Mouse (Mus musculus): ENCODE measurements around the gene Uqcc2. TPM values are rescaled to one million over a fixed set of nuclear protein-coding genes. Genes with fewer than 3 reads are reported as not detected.

Uqcc2 gene
- polyA plus RNA-seq, 1 experiment: 75.5 TPM

- H3K27ac ChIP-seq (ENCODE audit: insufficient read depth, low read depth, low read length): no peak overlapping the region
- H3K4me1 ChIP-seq (ENCODE audit: control insufficient read depth, insufficient read depth, low read length): peaks cover 10% of the 10 kb centered on the region
- no peak for TF ChIP-seq CTCF (IDR thresholded peaks at IDR 0.05; ENCODE audit: low read depth, low read length)
- no peak for TF ChIP-seq POLR2A (IDR thresholded peaks at IDR 0.05; ENCODE audit: borderline replicate concordance, low read depth, low read length)
- H3K4me3 ChIP-seq (ENCODE audit: insufficient read depth, low read length): no peak overlapping the region
Measured at GRCm38 (mm10) chr17:27119954-27120353, 13.8 kb downstream of the Uqcc2 start.

GRCm38 (mm10) chr17:27119540-27119895, 14.2 kb downstream of the Uqcc2 start:
- TF ChIP-seq CTCF (IDR thresholded peaks at IDR 0.05; ENCODE audit: low read depth, low read length) (no peak; the same call in 1 of the 2 replicates), POLR2A (IDR thresholded peaks at IDR 0.05; ENCODE audit: borderline replicate concordance, low read depth, low read length) (no peak)
- Histone ChIP-seq H3K4me3 (ENCODE audit: insufficient read depth, low read length) (no peak overlapping the region), H3K4me1 (ENCODE audit: control insufficient read depth, insufficient read depth, low read length) (peaks cover 10% of the 10 kb centered on the region), H3K27ac (ENCODE audit: insufficient read depth, low read depth, low read length) (no peak overlapping the region)

GRCm38 (mm10) chr17:27118676-27119539, 14.8 kb downstream of the Uqcc2 start:
- Histone ChIP-seq H3K4me1 (ENCODE audit: control insufficient read depth, insufficient read depth, low read length) (peaks cover 10% of the 10 kb centered on the region), H3K27ac (ENCODE audit: insufficient read depth, low read depth, low read length) (no peak overlapping the region), H3K4me3 (ENCODE audit: insufficient read depth, low read length) (no peak overlapping the region)
- TF ChIP-seq CTCF (IDR thresholded peaks at IDR 0.05; ENCODE audit: low read depth, low read length): 0 out of 2 replicates have a peak, but pooled peaks have one; percentile 5
- no peak for TF ChIP-seq POLR2A (IDR thresholded peaks at IDR 0.05; ENCODE audit: borderline replicate concordance, low read depth, low read length)

GRCm38 (mm10) chr17:27110072-27110471, 23.6 kb downstream of the Uqcc2 start:
- TF ChIP-seq POLR2A (IDR thresholded peaks at IDR 0.05; ENCODE audit: borderline replicate concordance, low read depth, low read length): no peak
- no peak for TF ChIP-seq CTCF (IDR thresholded peaks at IDR 0.05; ENCODE audit: low read depth, low read length)
- H3K4me3 ChIP-seq (ENCODE audit: insufficient read depth, low read length): no peak overlapping the region
- H3K27ac ChIP-seq (ENCODE audit: insufficient read depth, low read depth, low read length): no peak overlapping the region
- no peaks in the 10 kb centered on the region for H3K4me1 ChIP-seq (ENCODE audit: control insufficient read depth, insufficient read depth, low read length)

- Histone ChIP-seq H3K4me3 (ENCODE audit: insufficient read depth, low read length) (no peak overlapping the region), H3K27ac (ENCODE audit: insufficient read depth, low read depth, low read length) (no peak overlapping the region), H3K4me1 (ENCODE audit: control insufficient read depth, insufficient read depth, low read length) (no peaks in the 10 kb centered on the region)
- TF ChIP-seq CTCF (IDR thresholded peaks at IDR 0.05; ENCODE audit: low read depth, low read length) (no peak), POLR2A (IDR thresholded peaks at IDR 0.05; ENCODE audit: borderline replicate concordance, low read depth, low read length) (no peak)
Measured at GRCm38 (mm10) chr17:27107936-27108335, 25.8 kb downstream of the Uqcc2 start.

GRCm38 (mm10) chr17:27106745-27107144, 27.0 kb downstream of the Uqcc2 start:
- Histone ChIP-seq H3K27ac (ENCODE audit: insufficient read depth, low read depth, low read length) (no peak overlapping the region), H3K4me1 (ENCODE audit: control insufficient read depth, insufficient read depth, low read length) (no peaks in the 10 kb centered on the region), H3K4me3 (ENCODE audit: insufficient read depth, low read length) (no peak overlapping the region)
- TF ChIP-seq POLR2A (IDR thresholded peaks at IDR 0.05; ENCODE audit: borderline replicate concordance, low read depth, low read length): no peak
- TF ChIP-seq CTCF (IDR thresholded peaks at IDR 0.05; ENCODE audit: low read depth, low read length): 0 out of 2 replicates have a peak, but pooled peaks have one; percentile 21

- no peak for TF ChIP-seq POLR2A (IDR thresholded peaks at IDR 0.05; ENCODE audit: borderline replicate concordance, low read depth, low read length)
- TF ChIP-seq CTCF (IDR thresholded peaks at IDR 0.05; ENCODE audit: low read depth, low read length): no peak
- Histone ChIP-seq H3K4me3 (ENCODE audit: insufficient read depth, low read length) (no peak overlapping the region), H3K4me1 (ENCODE audit: control insufficient read depth, insufficient read depth, low read length) (no peaks in the 10 kb centered on the region), H3K27ac (ENCODE audit: insufficient read depth, low read depth, low read length) (no peak overlapping the region)
Measured at GRCm38 (mm10) chr17:27105698-27106470, 27.8 kb downstream of the Uqcc2 start.

- Histone ChIP-seq H3K4me1 (ENCODE audit: control insufficient read depth, insufficient read depth, low read length) (no peaks in the 10 kb centered on the region), H3K27ac (ENCODE audit: insufficient read depth, low read depth, low read length) (no peak overlapping the region), H3K4me3 (ENCODE audit: insufficient read depth, low read length) (no peak overlapping the region)
- TF ChIP-seq CTCF (IDR thresholded peaks at IDR 0.05; ENCODE audit: low read depth, low read length): no peak
- no peak for TF ChIP-seq POLR2A (IDR thresholded peaks at IDR 0.05; ENCODE audit: borderline replicate concordance, low read depth, low read length)
Measured at GRCm38 (mm10) chr17:27101675-27102074, 32.0 kb downstream of the Uqcc2 start.

- Histone ChIP-seq H3K27ac (ENCODE audit: insufficient read depth, low read depth, low read length) (no peak overlapping the region), H3K4me3 (ENCODE audit: insufficient read depth, low read length) (no peak overlapping the region), H3K4me1 (ENCODE audit: control insufficient read depth, insufficient read depth, low read length) (no peaks in the 10 kb centered on the region)
- TF ChIP-seq POLR2A (IDR thresholded peaks at IDR 0.05; ENCODE audit: borderline replicate concordance, low read depth, low read length) (no peak), CTCF (IDR thresholded peaks at IDR 0.05; ENCODE audit: low read depth, low read length) (no peak)
Measured at GRCm38 (mm10) chr17:27095690-27096089, 38.0 kb downstream of the Uqcc2 start.

- TF ChIP-seq POLR2A (IDR thresholded peaks at IDR 0.05; ENCODE audit: borderline replicate concordance, low read depth, low read length): no peak
- no peak for TF ChIP-seq CTCF (IDR thresholded peaks at IDR 0.05; ENCODE audit: low read depth, low read length)
- H3K4me1 ChIP-seq (ENCODE audit: control insufficient read depth, insufficient read depth, low read length): no peaks in the 10 kb centered on the region
- H3K27ac ChIP-seq (ENCODE audit: insufficient read depth, low read depth, low read length): no peak overlapping the region
- no peak overlapping the region for H3K4me3 ChIP-seq (ENCODE audit: insufficient read depth, low read length)
Measured at GRCm38 (mm10) chr17:27090068-27090467, 43.6 kb downstream of the Uqcc2 start.
